Comparison of ENCODE assay signal across 28 mouse cellular contexts in genomic region chr7:137927371-137927770, GRCm38 (mm10).
"Had no signal": no experiment of that assay in that cellular context is flagged by ENCODE, and none has a peak within 500 bp of the region (broad histone marks: within the 10 kb centered on the region; RNA-seq: fewer than 3 reads in every experiment).

No protein-coding gene starts in this region.

- H3K27me3 ChIP-seq: forebrain, embryonic 12.5 days; forebrain, embryonic 13.5 days; forebrain, embryonic 15.5 days had no signal

- H3K9me3 ChIP-seq: embryonic facial prominence, embryonic 10.5 days; embryonic facial prominence, embryonic 12.5 days; embryonic facial prominence, embryonic 13.5 days; embryonic facial prominence, embryonic 15.5 days; forebrain, embryonic 10.5 days; forebrain, embryonic 12.5 days; forebrain, embryonic 13.5 days; forebrain, embryonic 15.5 days had no signal

- H3K4me3 ChIP-seq: embryonic facial prominence, embryonic 10.5 days; embryonic facial prominence, embryonic 12.5 days; embryonic facial prominence, embryonic 13.5 days; embryonic facial prominence, embryonic 15.5 days; erythroblast, embryonic 14.5 days; forebrain, embryonic 10.5 days; forebrain, embryonic 12.5 days; forebrain, embryonic 13.5 days; forebrain, embryonic 15.5 days; gastrocnemius, adult 2 months; heart, adult 2 months had no signal

- H3K4me1 ChIP-seq: forebrain, embryonic 10.5 days had no signal

- DNase-seq: cerebellum, adult 8-10 months; cerebellum, adult 9-10 months; cerebellum, adult 9-11 months; cerebellum, postnatal 10 days; cerebellum, postnatal 14 days; cerebellum, postnatal 25 days; cerebellum, postnatal 36 days; embryo, embryonic 11 days; forebrain, postnatal 0 days; gastrocnemius, adult 2 months; gastrocnemius, postnatal 10 days; gastrocnemius, postnatal 14 days; gastrocnemius, postnatal 25 days; gastrocnemius, postnatal 36 days; heart, adult 11 months; heart, adult 18-20 months; heart, adult 2 months had no signal

- ATAC-seq: forebrain, embryonic 13.5 days; forebrain, embryonic 14.5 days; forebrain, embryonic 15.5 days; forebrain, embryonic 16.5 days; forebrain, postnatal 0 days had no signal

- H3K4me2 ChIP-seq: embryonic facial prominence, embryonic 12.5 days; embryonic facial prominence, embryonic 13.5 days; embryonic facial prominence, embryonic 15.5 days; forebrain, embryonic 12.5 days; forebrain, embryonic 13.5 days; forebrain, embryonic 15.5 days had no signal

- H3K27ac ChIP-seq: embryonic facial prominence, embryonic 10.5 days; embryonic facial prominence, embryonic 12.5 days; embryonic facial prominence, embryonic 13.5 days; embryonic facial prominence, embryonic 15.5 days; forebrain, embryonic 10.5 days; forebrain, embryonic 12.5 days; forebrain, embryonic 13.5 days; forebrain, embryonic 15.5 days; gastrocnemius, adult 2 months; heart, adult 2 months had no signal

- H3K9ac ChIP-seq: embryonic facial prominence, embryonic 12.5 days; embryonic facial prominence, embryonic 13.5 days; embryonic facial prominence, embryonic 15.5 days; forebrain, embryonic 12.5 days; forebrain, embryonic 13.5 days; forebrain, embryonic 15.5 days; forebrain, postnatal 0 days had no signal

- H3K36me3 ChIP-seq: embryonic facial prominence, embryonic 10.5 days; embryonic facial prominence, embryonic 12.5 days; embryonic facial prominence, embryonic 13.5 days; embryonic facial prominence, embryonic 15.5 days; forebrain, embryonic 10.5 days; forebrain, embryonic 12.5 days; forebrain, embryonic 15.5 days had no signal
